Mouse (Mus musculus) midbrain, embryonic 11.5 days (tissue): ENCODE measurements around the gene Gm17428. TPM values are rescaled to one million over a fixed set of nuclear protein-coding genes. Genes with fewer than 3 reads are reported as not detected.

ENCODE experiments used
- ATAC-seq: fragments of 200-750 bp; cut with Nextera tagmentation; 2 replicates; pipeline ENCODE4 v1.8.0; 2017; ENCODE audit warnings: moderate TSS enrichment, moderate library complexity; ENCODE audit not compliant: low FRiP score
- DNase-seq: peaks from one replicate; pipeline ENCODE4 v3.0.0; 2015; ENCODE audit warnings: low spot score; ENCODE audit errors: missing footprints
- H3K27ac ChIP-seq: fragments of 300-500 bp; sonication (generic); 2 replicates; pipeline ENCODE4 v1.5.1; 2014; ENCODE audit warnings: low read depth, low read length
- H3K27me3 ChIP-seq: fragments of 300-500 bp; sonication (generic); 2 replicates; pipeline ENCODE4 v1.6.1; 2014; ENCODE audit warnings: mild to moderate bottlenecking, low read length, moderate library complexity, mixed read lengths; ENCODE audit not compliant: control insufficient read depth, insufficient read depth
- H3K36me3 ChIP-seq: fragments of 300-500 bp; sonication (generic); 2 replicates; pipeline ENCODE4 v1.6.1; 2014; ENCODE audit warnings: mild to moderate bottlenecking, low read length, moderate library complexity, mixed read lengths; ENCODE audit not compliant: control insufficient read depth, insufficient read depth
- H3K4me1 ChIP-seq: fragments of 300-500 bp; sonication (generic); 2 replicates; pipeline ENCODE4 v1.6.1; 2014; ENCODE audit warnings: low read length; ENCODE audit not compliant: control insufficient read depth, insufficient read depth
- H3K4me2 ChIP-seq: fragments of 300-500 bp; sonication (generic); 2 replicates; pipeline ENCODE4 v1.6.1; 2014; ENCODE audit warnings: mild to moderate bottlenecking, moderate library complexity
- H3K4me3 ChIP-seq: fragments of 300-500 bp; sonication (generic); 2 replicates; pipeline ENCODE4 v1.5.1; 2014; ENCODE audit warnings: low read depth, low read length
- H3K9ac ChIP-seq: fragments of 300-500 bp; sonication (generic); 2 replicates; pipeline ENCODE4 v1.6.1; 2014; ENCODE audit warnings: low read length
- H3K9me3 ChIP-seq: fragments of 300-500 bp; sonication (generic); 2 replicates; pipeline ENCODE4 v1.6.1; 2016; ENCODE audit warnings: low read length; ENCODE audit not compliant: control insufficient read depth
- WGBS: fragments of 180-500 bp; shearing (Covaris S2); extraction: QIAGEN DNeasy Blood & Tissue Kit; methylation state at CpG from one replicate; pipeline ENCODE4 v1.1.7; 2014; 5-methylcytosine and 5-hydroxymethylcytosine counted together
- polyA plus RNA-seq: library from polyadenylated mRNA; unstranded; fragments of >200 nt; fragmentation: Nextera tagmentation; extraction: Ambion mirVana; gene quantifications from 2 replicates; pipeline ENCODE4 v1.2.1, GENCODE M21; 2014

The Gm17428 gene
- polyA plus RNA-seq, 1 experiment from 2014 or later = not detected

GRCm38 (mm10) chr14:54938431-54939219 lies 38.1 kb upstream of the Gm17428 start:
- H3K4me3 ChIP-seq = no peak overlapping the region
- no peak overlapping the region for H3K4me2 ChIP-seq
- H3K9me3 ChIP-seq = no peaks in the 10 kb centered on the region
- H3K4me1 ChIP-seq = no peaks in the 10 kb centered on the region; the same call in 1 of the 2 replicates
- no peaks in the 10 kb centered on the region for H3K27me3 ChIP-seq
- peak; percentile 19 for DNase-seq
- ATAC-seq = no peak
- H3K9ac ChIP-seq = no peak overlapping the region
- H3K27ac ChIP-seq = no peak overlapping the region
- H3K36me3 ChIP-seq = no peaks in the 10 kb centered on the region
- 80% methylated on average over 15 of the region's 15 CpGs for WGBS

GRCm38 (mm10) chr14:54939434-54940175 lies 37.1 kb upstream of the Gm17428 start:
- H3K27me3 ChIP-seq = no peaks in the 10 kb centered on the region
- no peaks in the 10 kb centered on the region for H3K9me3 ChIP-seq
- H3K9ac ChIP-seq = no peak overlapping the region
- DNase-seq (peak; percentile 92), ATAC-seq (no peak)
- no peak overlapping the region for H3K4me3 ChIP-seq
- H3K36me3 ChIP-seq = no peaks in the 10 kb centered on the region
- no peak overlapping the region for H3K27ac ChIP-seq
- 50% methylated on average over 12 of the region's 12 CpGs for WGBS
- no peak overlapping the region for H3K4me2 ChIP-seq
- H3K4me1 ChIP-seq = no peaks in the 10 kb centered on the region; the same call in 1 of the 2 replicates

DNA sequence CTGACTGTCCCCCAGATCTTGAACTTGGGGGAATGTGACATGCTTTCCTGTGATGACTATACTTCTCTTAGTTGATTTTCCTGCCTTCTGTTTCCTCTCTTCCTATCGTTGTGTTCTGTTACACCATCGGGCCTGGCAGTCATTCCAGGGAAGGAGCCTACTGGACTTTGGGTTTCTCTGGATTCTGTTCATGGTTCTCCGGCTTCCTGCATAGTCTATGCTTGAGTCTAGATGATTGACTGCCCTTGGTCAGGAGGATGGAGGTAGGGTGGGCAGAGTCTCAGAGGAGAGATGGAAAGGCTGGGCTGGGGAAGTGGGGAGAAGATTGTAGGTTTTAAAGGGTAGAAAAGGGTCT lies 36.6 kb upstream of the Gm17428 start:
- no peak for ATAC-seq
- Histone ChIP-seq H3K4me1 (no peaks in the 10 kb centered on the region; the same call in 1 of the 2 replicates), H3K27me3 (no peaks in the 10 kb centered on the region), H3K4me3 (no peak overlapping the region), H3K36me3 (no peaks in the 10 kb centered on the region), H3K4me2 (no peak overlapping the region), H3K9ac (no peak overlapping the region), H3K27ac (no peak overlapping the region), H3K9me3 (no peaks in the 10 kb centered on the region)
- 88% methylated on average over 3 of the region's 3 CpGs for WGBS
- DNase-seq = no peak

- peak; percentile 6 for DNase-seq
- Histone ChIP-seq H3K9me3 (no peaks in the 10 kb centered on the region), H3K27me3 (no peaks in the 10 kb centered on the region), H3K4me1 (no peaks in the 10 kb centered on the region; the same call in 1 of the 2 replicates), H3K4me2 (no peak overlapping the region), H3K27ac (no peak overlapping the region), H3K36me3 (no peaks in the 10 kb centered on the region), H3K9ac (no peak overlapping the region), H3K4me3 (no peak overlapping the region)
- 73% methylated on average over 13 of the region's 13 CpGs for WGBS
- no peak for ATAC-seq
These were observed 35.4 kb upstream of the Gm17428 start for GRCm38 (mm10) chr14:54941024-54941978.

DNA sequence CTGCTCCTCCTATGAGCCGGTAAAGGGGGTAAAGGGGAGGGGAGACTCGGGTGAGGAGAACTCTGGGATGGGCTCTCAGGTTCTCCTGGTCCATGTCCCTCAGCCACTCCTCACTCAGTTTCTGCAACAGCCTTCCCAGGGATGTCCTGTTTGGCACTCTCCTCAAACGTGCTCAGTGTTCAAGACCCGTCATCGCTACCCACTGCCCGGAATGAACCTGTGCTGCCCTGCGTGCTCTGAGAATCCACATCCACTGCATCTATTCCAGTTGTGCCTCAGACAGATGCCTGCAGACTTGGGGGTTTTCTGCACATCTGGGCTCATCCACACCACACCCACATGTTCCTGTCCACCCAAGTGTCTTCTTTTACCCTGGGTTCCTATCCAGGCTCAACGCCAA lies 34.3 kb upstream of the Gm17428 start:
- ATAC-seq = no peak
- H3K27ac ChIP-seq = no peak overlapping the region

DNA sequence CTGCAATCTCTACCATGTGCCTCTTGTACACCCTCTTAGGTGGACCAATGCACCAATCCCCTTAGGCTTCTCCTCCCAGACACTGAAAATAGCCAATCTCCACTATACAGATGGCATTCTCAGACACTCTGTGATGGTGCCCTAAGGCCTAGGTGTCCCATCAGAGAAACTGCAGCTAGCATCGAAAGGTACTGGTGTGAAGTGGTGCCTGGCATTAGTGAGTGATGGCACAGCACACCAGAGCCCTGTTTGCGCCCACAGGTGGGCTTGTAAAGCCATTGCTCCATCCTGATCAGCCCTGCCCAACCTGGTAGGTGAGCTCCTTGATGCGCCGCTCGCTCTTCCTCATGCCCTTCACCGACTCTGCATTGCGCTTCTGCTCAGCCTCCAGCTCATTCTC lies 32.8 kb upstream of the Gm17428 start:
- ATAC-seq = no peak
- H3K9me3 ChIP-seq = no peaks in the 10 kb centered on the region
- no peak for DNase-seq
- no peaks in the 10 kb centered on the region for H3K4me1 ChIP-seq
- H3K4me3 ChIP-seq = no peak overlapping the region
- H3K4me2 ChIP-seq = no peak overlapping the region
- no peak overlapping the region for H3K27ac ChIP-seq
- H3K36me3 ChIP-seq = no peaks in the 10 kb centered on the region
- WGBS = 89% methylated on average over 7 of the region's 7 CpGs
- no peaks in the 10 kb centered on the region for H3K27me3 ChIP-seq
- H3K9ac ChIP-seq = no peak overlapping the region

More for the DNA sequence above, 34.3 kb upstream of the Gm17428 start:
- H3K27me3 ChIP-seq = no peaks in the 10 kb centered on the region
- no peak overlapping the region for H3K4me3 ChIP-seq
- DNase-seq = no peak
- H3K9me3 ChIP-seq = no peaks in the 10 kb centered on the region
- H3K9ac ChIP-seq = no peak overlapping the region
- H3K4me1 ChIP-seq = no peaks in the 10 kb centered on the region
- WGBS = 92% methylated on average over 8 of the region's 8 CpGs
- H3K36me3 ChIP-seq = no peaks in the 10 kb centered on the region
- no peak overlapping the region for H3K4me2 ChIP-seq

DNA sequence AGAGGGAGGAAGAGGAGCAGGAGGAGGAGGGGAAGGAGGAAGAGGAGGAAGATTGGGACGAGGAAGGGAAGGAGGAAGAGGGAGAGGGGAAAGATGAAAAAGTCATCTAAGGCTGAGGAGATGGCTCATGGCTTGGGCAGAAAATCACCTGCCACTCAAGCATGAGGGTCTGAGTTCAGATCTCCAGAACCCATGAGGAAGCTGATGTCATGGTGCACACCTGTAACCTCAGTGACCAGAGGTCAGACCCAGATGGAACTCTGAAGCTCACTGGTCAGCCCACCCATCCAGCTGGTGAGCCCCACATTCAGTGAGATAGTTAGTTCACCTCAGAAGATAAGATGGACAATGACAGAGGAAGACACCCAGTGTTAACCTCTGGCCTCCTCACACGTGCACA lies 31.8 kb upstream of the Gm17428 start:
- no peaks in the 10 kb centered on the region for H3K36me3 ChIP-seq
- no peaks in the 10 kb centered on the region for H3K9me3 ChIP-seq
- H3K4me1 ChIP-seq = no peaks in the 10 kb centered on the region
- WGBS = 80% methylated on average over 2 of the region's 2 CpGs
- H3K9ac ChIP-seq = no peak overlapping the region
- DNase-seq (no peak), ATAC-seq (no peak)
- no peak overlapping the region for H3K4me3 ChIP-seq
- H3K27me3 ChIP-seq = no peaks in the 10 kb centered on the region
- H3K27ac ChIP-seq = no peak overlapping the region
- H3K4me2 ChIP-seq = no peak overlapping the region

DNA sequence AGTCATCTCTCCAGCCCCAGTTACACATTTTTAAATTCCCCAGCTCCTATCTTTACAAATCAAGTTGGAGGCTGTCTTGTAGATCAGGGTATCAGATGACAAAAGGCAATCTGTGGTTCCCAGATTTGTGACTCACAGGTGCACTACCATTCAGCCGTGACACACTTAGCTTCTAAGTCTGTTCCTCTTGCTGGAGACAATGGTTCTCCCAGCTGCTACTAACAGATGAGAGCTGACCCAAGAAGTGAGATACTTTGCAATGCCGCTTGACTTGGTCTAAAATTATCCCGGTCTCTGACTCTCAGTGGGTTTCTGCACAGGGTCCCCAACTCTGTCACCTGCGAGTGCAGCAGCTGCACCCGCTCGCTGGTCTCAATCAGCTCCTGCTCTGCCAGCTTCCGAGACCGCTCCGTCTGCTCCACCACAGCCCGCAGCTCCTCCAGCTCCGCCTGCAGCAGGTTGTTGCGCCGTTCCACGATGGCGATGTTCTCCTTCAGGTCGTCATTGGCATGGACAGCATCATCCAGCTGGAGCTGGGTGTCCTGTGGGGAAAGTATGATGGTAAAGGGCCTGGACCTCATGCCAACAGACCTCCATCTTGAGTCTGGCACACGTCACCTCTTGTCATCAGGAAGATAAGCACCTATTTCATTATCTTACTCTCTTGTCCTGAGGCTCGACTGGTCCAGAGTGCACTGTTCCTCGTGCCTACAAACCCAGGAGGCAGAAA lies 30.6 kb upstream of the Gm17428 start:
- no peaks in the 10 kb centered on the region for H3K36me3 ChIP-seq
- 89% methylated on average over 19 of the region's 19 CpGs for WGBS
- H3K4me2 ChIP-seq = no peak overlapping the region
- no peak overlapping the region for H3K4me3 ChIP-seq
- H3K27me3 ChIP-seq = no peaks in the 10 kb centered on the region
- no peak overlapping the region for H3K27ac ChIP-seq
- DNase-seq = peak; percentile 23
- ATAC-seq = no peak
- no peaks in the 10 kb centered on the region for H3K4me1 ChIP-seq
- no peaks in the 10 kb centered on the region for H3K9me3 ChIP-seq
- H3K9ac ChIP-seq = no peak overlapping the region
